ENCODE assay signal across 8 mouse cellular contexts in the genomic region with DNA sequence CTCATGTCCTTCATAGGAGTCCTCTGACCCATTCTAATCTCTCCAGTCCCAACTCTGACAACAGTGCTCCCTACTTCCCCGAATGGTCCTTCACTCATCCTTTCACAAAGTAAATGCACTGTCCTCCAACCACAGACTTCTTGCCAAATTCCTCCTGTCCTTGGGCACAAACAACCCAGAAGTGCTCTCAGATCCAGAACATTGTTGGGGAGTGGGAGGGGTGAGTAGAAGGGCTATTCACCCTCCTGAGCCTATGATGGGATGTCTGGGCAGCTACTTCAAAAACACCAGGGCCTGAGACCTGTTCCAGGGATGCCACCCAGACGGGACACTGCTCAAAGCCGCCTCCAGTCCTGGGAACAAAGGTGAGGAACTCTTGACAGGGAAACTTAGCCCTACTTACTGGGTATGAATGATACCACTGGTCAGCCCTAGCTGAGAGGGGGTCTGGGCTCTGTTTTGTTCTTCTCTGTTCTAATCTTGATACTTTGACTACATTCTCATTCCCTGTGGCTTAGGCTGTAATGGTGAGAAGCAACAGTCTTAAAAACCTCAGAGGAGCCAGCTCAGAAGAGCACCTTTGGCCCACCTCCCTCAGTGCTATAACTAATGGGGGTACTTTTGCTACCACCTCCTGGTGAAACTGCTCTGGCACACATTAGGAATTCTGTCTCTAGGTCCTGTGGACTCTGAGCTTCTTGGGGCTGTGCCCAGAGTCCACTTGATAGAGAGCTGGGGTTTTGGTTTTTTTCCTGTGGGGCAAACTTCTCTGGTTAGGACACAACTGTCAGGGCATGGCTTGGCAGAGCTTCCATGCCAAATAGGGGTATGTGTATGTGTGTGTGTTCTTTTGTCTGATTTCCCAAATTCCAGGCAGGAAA.
A peak's percentile ranks its signal among the peaks of the same experiment; 100 is the strongest.
DNase-seq lines count a peak whose midpoint lies in the region; ATAC-seq and TF ChIP-seq lines count a peak whose summit lies in the region.

No protein-coding gene starts in this region.

- 74% methylated on average over 3 of the region's 3 CpGs for WGBS in limb, embryonic 10.5 days
- 83% methylated on average over 3 of the region's 3 CpGs for WGBS in neural tube, embryonic 12.5 days
- 96% methylated on average over 3 of the region's 3 CpGs for WGBS in thymus, adult 2 months

- no peaks in the 10 kb centered on the region for H3K36me3 ChIP-seq in limb, embryonic 10.5 days
- H3K36me3 ChIP-seq in neural tube, embryonic 12.5 days = no peaks in the 10 kb centered on the region
- no peaks in the 10 kb centered on the region for H3K36me3 ChIP-seq in thymus, adult 2 months (ENCODE audit: control insufficient read depth, insufficient read depth, low read length)

- TF ChIP-seq CTCF in thymus, adult 2 months (IDR thresholded peaks at IDR 0.05; ENCODE audit: borderline replicate concordance, control insufficient read depth, extremely low read depth, insufficient read depth, low read length, poor library complexity) = no peak

- DNase-seq in heart, adult 11 months = peak; percentile 97
- DNase-seq in heart, postnatal 25 days (ENCODE audit: low spot score) = no peak
- peak; percentile 76 to 77 for DNase-seq in heart, postnatal 10 days
- no peak for DNase-seq in limb, embryonic 10.5 days (ENCODE audit: low spot score)
- DNase-seq in thymus, adult 2 months = no peak
- DNase-seq in ovary, postnatal 10 days (ENCODE audit: low spot score) = no peak

- H3K4me1 ChIP-seq in brown adipose tissue, adult 24 weeks (ENCODE audit: control insufficient read depth, insufficient read depth, insufficient read length, low read length) = peaks cover 50% of the 10 kb centered on the region
- peaks cover 84% of the 10 kb centered on the region for H3K4me1 ChIP-seq in limb, embryonic 10.5 days
- peaks cover 53% of the 10 kb centered on the region for H3K4me1 ChIP-seq in neural tube, embryonic 12.5 days
- peaks cover 10% of the 10 kb centered on the region for H3K4me1 ChIP-seq in thymus, adult 2 months (replicated peaks; ENCODE audit: control insufficient read depth, insufficient read depth, low read length)

- 0 out of 2 replicates have a peak, but pooled peaks have one; percentile 5 for ATAC-seq in neural tube, embryonic 12.5 days (ENCODE audit: low FRiP score, low read depth)

- no peaks in the 10 kb centered on the region; the same call in 1 of the 2 replicates for H3K9me3 ChIP-seq in limb, embryonic 10.5 days (replicated peaks)
- no peaks in the 10 kb centered on the region for H3K9me3 ChIP-seq in neural tube, embryonic 12.5 days

- intact Hi-C loops in heart, postnatal 25 days (cut with DNase I) = loop anchor here (5.0 kb wide), 2 partner anchors 143 to 357 kb away; a partner anchor contains a TSS
- intact Hi-C loops in heart, postnatal 10 days (cut with DNase I) = loop anchor here (2.0 to 5.0 kb wide), 5 partner anchors 43 to 357 kb away; no protein-coding TSS in a partner anchor

- no peak overlapping the region for H3K4me2 ChIP-seq in neural tube, embryonic 12.5 days (replicated peaks)

- no peaks in the 10 kb centered on the region for H3K27me3 ChIP-seq in limb, embryonic 10.5 days (ENCODE audit: low read depth, poor library complexity, severe bottlenecking)
- no peaks in the 10 kb centered on the region for H3K27me3 ChIP-seq in neural tube, embryonic 12.5 days (replicated peaks)
- no peaks in the 10 kb centered on the region for H3K27me3 ChIP-seq in thymus, adult 2 months (ENCODE audit: control insufficient read depth, insufficient read depth, low read length)

- no peak overlapping the region for H3K9ac ChIP-seq in neural tube, embryonic 12.5 days

- H3K4me3 ChIP-seq in brown adipose tissue, adult 24 weeks (ENCODE audit: insufficient read depth, low read depth, low read length) = no peak overlapping the region
- H3K4me3 ChIP-seq in limb, embryonic 10.5 days = no peak overlapping the region
- no peak overlapping the region for H3K4me3 ChIP-seq in neural tube, embryonic 12.5 days
- no peak overlapping the region for H3K4me3 ChIP-seq in thymus, adult 2 months (ENCODE audit: control insufficient read depth, insufficient read depth, low read length)

- H3K27ac ChIP-seq in brown adipose tissue, adult 24 weeks (replicated peaks; ENCODE audit: low read depth, low read length) = peak overlapping the region; percentile 65
- peak overlapping the region; percentile 87 for H3K27ac ChIP-seq in limb, embryonic 10.5 days
- peak overlapping the region; percentile 74 for H3K27ac ChIP-seq in neural tube, embryonic 12.5 days
- H3K27ac ChIP-seq in thymus, adult 2 months (ENCODE audit: control insufficient read depth, insufficient read depth, low read length) = no peak overlapping the region

- TF ChIP-seq POLR2A in thymus, adult 2 months (IDR thresholded peaks at IDR 0.05; ENCODE audit: control insufficient read depth, extremely low read depth, insufficient read depth, low read length, poor library complexity) = no peak

Comparison
In these comparisons a context has a peak if more than half of its experiments do, and no peak if none do; other contexts are left out.
1. DNase-seq: peak in heart, adult 11 months (single experiment) and heart, postnatal 10 days (2 of 2); none in heart, postnatal 25 days (single experiment), limb, embryonic 10.5 days (single experiment), thymus, adult 2 months (single experiment) and ovary, postnatal 10 days (single experiment).